Mouse (Mus musculus) lung, adult 2 months (tissue): ENCODE results near the gene Lgals12. TPM values are rescaled to one million over a fixed set of nuclear protein-coding genes. Genes with fewer than 3 reads are reported as not detected.

Source experiments
- DNase-seq: peaks from one replicate; pipeline ENCODE4 v3.0.0; 2022
- H3K4me1 ChIP-seq: fragments of 200-500 bp; 2 replicates; pipeline ENCODE4 v1.6.1; 2011; ENCODE audit warnings: low read length; ENCODE audit not compliant: control insufficient read depth, insufficient read depth
- H3K4me3 ChIP-seq: fragments of 200-500 bp; replicated peaks from 2 replicates; pipeline ENCODE3; 2011; ENCODE audit warnings: low read depth, mild to moderate bottlenecking, control low read depth, low read length; ENCODE audit errors: extremely low read depth
- CTCF ChIP-seq: fragments of 200-500 bp; IDR thresholded peaks from 2 replicates; pipeline ENCODE4 v1.5.1; 2011; ENCODE audit warnings: mild to moderate bottlenecking, low read length, control low read depth; ENCODE audit not compliant: insufficient read depth
- POLR2A ChIP-seq: fragments of 200-500 bp; IDR thresholded peaks from 2 replicates; pipeline ENCODE4 v1.6.1; 2011; ENCODE audit warnings: low read depth, mild to moderate bottlenecking, control low read depth, low read length, borderline replicate concordance; ENCODE audit errors: extremely low read depth
- WGBS: fragments of 180-500 bp; shearing (Covaris S2); methylation state at CpG from one replicate; pipeline ENCODE4 v1.1.7; 2018; 5-methylcytosine and 5-hydroxymethylcytosine counted together
- polyA plus RNA-seq: library from polyadenylated mRNA; depleted of rRNA; stranded (reverse); fragments of >200 nt; gene quantifications from 2 replicates; pipeline ENCODE4 v1.2.3, GENCODE M21; 2012

Lgals12 gene
- polyA plus RNA-seq, 1 experiment: 3.2 TPM

GRCm38 (mm10) chr19:7563676-7564075 lies 43.3 kb downstream of the Lgals12 start:
- Histone ChIP-seq H3K4me1 (peaks cover 5% of the 10 kb centered on the region; the same call in 1 of the 2 replicates), H3K4me3 (no peak overlapping the region)
- WGBS: 84% methylated on average over 2 of the region's 2 CpGs
- TF ChIP-seq POLR2A (no peak), CTCF (no peak)
- no peak for DNase-seq

DNA sequence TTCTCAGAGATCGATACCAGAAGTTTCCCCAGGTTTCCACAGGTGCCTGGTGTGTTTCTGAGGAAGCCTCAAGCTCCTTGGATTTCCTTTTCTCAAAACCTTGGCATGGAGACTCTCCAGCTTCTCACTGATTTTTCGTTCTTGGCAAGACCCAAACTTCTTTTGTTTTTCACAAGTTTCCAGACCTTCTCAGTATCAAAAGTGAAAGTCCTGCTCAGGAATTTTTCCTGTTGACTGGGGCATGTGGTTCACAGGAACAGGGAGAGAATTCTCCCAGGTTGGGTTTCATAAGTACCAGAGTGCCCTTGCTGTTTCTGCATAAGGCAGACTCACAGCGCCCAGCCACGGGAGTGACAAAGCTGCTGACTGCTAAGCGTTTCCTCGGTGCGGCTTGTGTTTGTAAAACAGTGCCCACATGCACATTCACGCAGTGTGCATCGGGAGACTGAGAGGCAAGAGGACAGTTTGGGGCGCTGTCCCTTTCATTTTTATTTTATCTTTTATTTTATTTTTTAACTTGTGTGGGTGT lies 44.3 kb downstream of the Lgals12 start:
- Histone ChIP-seq H3K4me1 (peaks cover 5% of the 10 kb centered on the region; the same call in 1 of the 2 replicates), H3K4me3 (no peak overlapping the region)
- no peak for DNase-seq
- no peak for TF ChIP-seq POLR2A
- TF ChIP-seq CTCF: no peak
- WGBS: 63% methylated on average over 10 of the region's 10 CpGs

DNA sequence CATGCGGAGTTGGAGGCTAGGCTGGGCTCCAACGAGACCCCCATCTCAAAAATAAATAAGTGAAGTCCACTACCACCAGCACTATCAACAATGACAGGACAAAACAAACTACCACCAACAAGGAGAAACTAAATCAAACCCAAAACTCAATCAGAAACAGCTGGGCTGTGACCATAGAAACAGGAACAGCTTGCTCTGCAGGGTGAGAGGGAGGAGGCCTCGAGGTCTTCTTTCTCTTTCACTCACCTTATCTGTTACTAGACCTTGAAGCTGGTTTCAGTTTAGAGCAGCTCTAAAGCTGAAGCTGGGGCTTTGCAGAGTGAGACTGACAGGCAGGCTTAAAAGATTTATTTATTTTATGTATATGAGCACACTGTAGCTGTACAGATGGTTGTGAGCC lies 45.5 kb downstream of the Lgals12 start:
- no peak overlapping the region for H3K4me3 ChIP-seq
- peaks cover 5% of the 10 kb centered on the region; the same call in 1 of the 2 replicates for H3K4me1 ChIP-seq
- no peak for DNase-seq
- 63% methylated on average over 3 of the region's 3 CpGs for WGBS
- no peak for TF ChIP-seq POLR2A
- TF ChIP-seq CTCF: no peak

DNA sequence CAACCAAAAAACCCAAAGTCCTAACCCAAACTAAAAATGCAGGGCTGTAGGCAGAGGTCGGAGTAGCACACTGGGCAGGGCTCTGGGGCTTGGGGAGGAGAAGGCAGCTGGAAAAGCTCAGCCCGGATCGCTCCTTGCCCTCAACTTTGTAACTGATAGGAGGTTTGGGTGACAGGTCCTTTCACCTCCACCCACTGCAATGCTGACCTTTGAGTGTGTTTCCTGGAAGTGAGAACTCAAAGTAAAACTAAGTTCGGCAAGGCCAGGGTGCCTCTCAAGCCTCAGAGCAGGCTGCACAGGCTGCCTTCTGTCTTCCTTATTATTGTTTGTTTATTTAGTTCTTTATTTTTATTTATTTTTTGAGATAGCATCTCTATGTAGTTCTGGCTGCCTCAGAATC lies 47.0 kb downstream of the Lgals12 start:
- no peak for DNase-seq
- H3K4me1 ChIP-seq: peaks cover 5% of the 10 kb centered on the region; the same call in 1 of the 2 replicates
- TF ChIP-seq CTCF (no peak), POLR2A (no peak)
- WGBS: 63% methylated on average over 4 of the region's 4 CpGs
- H3K4me3 ChIP-seq: no peak overlapping the region

DNA sequence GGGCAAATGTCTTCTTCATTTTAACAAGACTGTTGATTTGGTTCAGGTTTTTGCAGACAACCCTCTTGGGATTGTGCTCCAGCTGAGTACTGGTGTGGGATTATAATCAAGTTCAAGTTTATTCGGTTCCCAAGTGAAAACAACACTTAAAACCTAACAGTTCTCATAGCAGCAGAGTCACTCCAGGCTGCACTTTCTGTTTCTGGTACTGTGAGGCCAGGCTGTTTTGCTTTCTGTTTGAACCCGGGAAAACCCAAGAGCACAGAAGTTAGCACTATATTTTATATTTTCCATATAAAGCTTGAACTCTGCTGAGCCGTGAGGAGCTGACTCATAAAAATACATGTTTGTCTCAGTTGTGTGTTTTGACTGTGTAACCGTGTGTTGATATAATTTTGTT lies 48.3 kb downstream of the Lgals12 start:
- DNase-seq: no peak
- WGBS: 48% methylated on average over 4 of the region's 4 CpGs
- peaks cover 5% of the 10 kb centered on the region; the same call in 1 of the 2 replicates for H3K4me1 ChIP-seq
- peak overlapping the region; percentile 31 for H3K4me3 ChIP-seq
- TF ChIP-seq POLR2A (no peak), CTCF (no peak)

GRCm38 (mm10) chr19:7557844-7558243 lies 49.1 kb downstream of the Lgals12 start:
- TF ChIP-seq POLR2A: no peak
- TF ChIP-seq CTCF: no peak
- DNase-seq: no peak
- Histone ChIP-seq H3K4me3 (peak overlapping the region; percentile 75), H3K4me1 (0 out of 2 replicates have a peak, but pooled peaks cover 2% of the 10 kb centered on the region)
- 2% methylated on average over 4 of the region's 4 CpGs for WGBS

DNA sequence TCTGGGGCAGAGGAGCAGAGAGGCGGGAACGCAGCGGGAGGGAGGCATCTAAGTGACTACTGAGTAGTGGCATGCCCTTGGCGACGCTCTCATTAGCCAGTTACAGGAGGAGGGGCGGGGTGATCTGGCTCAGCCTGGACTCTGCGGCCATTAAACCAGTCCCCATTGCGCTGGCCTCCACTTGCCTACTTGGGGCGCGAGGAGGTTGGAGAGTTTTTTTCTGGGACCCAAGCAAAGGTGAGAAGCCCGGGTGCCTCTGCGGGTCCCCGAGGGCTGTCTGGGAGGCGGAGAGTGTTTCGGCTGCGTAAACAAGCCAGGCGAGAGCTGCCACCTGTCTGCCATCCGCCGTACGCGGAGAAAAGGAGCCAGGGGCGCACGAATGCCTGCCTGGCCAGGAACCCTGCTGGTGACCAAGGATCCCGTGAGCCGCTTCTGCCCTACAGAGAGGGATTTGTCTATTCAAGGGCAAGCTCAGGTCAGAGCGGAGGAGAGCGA lies 49.6 kb downstream of the Lgals12 start, which contains the start of gene Pla2g16:
Gene Pla2g16, plus strand, starts transcription at position 132 of the 495 bp plus-strand sequence.
- TF ChIP-seq CTCF (no peak), POLR2A (peak; percentile 65; the same call in 1 of the 2 replicates)
- DNase-seq: peak; percentile 74
- under 1% methylated on average over 27 of the region's 27 CpGs for WGBS

DNA sequence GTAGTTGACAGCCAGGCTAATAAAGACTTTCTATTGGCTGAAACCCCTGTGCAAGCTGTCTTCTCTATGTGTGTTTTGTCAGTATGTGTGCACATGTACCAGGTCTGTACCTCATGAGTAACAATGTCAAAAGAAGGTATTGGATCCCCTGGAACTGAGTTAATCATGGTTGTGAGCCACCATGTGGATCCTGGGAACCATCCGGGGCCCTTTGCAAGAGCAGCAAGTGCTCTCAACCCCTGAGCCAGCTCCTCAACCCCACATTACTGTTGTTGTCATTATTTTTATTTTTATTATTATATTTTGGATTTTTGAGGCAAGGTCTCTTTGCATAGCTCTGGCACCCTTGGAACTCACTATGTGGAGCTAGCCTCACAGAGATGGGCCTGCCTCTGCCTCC lies 50.4 kb downstream of the Lgals12 start:
- no peak for DNase-seq
- TF ChIP-seq POLR2A (no peak), CTCF (no peak)
- 97% methylated on average over 1 of the region's 1 CpGs for WGBS

More for the DNA sequence above, 49.6 kb downstream of the Lgals12 start, which contains the start of gene Pla2g16:
- Histone ChIP-seq H3K4me1 (no peaks in the 10 kb centered on the region), H3K4me3 (peak within 1 kb of the TSS; percentile 75)

DNA sequence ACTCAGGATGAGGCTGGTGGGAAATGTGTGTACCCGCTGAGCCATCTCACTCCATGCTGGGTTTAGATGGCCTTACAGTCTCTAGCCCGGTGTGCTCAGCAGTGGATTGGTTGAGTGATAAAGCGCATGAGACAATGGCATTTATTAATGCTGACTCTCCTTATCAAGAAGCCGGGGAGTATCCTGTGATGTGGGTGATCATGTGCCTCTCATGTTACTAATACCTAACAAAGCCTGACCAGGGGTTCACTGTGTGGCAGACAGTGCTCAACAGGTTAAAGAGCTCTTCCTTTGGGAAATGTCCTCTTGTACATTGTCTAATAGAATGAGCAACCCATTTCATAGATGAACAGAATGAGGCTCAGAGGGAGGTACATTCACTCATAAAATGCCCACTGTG lies 52.1 kb downstream of the Lgals12 start:
- TF ChIP-seq POLR2A: no peak
- no peak for TF ChIP-seq CTCF
- no peak for DNase-seq
- 72% methylated on average over 4 of the region's 4 CpGs for WGBS
- H3K4me3 ChIP-seq: no peak overlapping the region
- H3K4me1 ChIP-seq: peaks cover 2% of the 10 kb centered on the region; the same call in 1 of the 2 replicates

More for the DNA sequence above, 50.4 kb downstream of the Lgals12 start:
- no peak overlapping the region for H3K4me3 ChIP-seq
- 0 out of 2 replicates have a peak, but pooled peaks cover 2% of the 10 kb centered on the region for H3K4me1 ChIP-seq

DNA sequence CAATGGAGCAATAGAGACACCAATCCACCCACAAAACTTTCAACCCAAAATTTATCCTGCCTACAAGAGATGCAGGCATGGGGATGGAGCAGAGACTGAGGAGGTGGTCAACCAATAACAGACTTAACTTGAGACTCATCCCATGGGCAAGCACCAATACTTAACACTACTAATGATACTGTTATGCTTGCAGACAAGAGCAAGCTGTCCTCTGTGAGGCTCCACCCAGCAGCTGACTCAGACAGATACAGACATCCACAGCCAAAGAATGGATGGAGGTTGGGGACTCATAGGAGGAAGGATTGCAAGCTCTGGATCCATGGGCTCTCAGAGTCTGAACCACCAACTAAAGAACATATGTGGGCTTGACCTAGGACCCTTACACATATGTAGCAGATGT lies 53.6 kb downstream of the Lgals12 start:
- no peak overlapping the region for H3K4me3 ChIP-seq
- no peak for DNase-seq
- H3K4me1 ChIP-seq: peaks cover 2% of the 10 kb centered on the region; the same call in 1 of the 2 replicates
- no peak for TF ChIP-seq POLR2A
- no peak for TF ChIP-seq CTCF
